Mouse (Mus musculus) forebrain, embryonic 10.5 days (tissue): ENCODE data around the gene Cyp2w1. TPM values are rescaled to one million over a fixed set of nuclear protein-coding genes. Genes with fewer than 3 reads are reported as not detected.
A peak's percentile ranks its signal among the peaks of the same experiment; 100 is the strongest.

Source experiments
- DNase-seq: peaks from one replicate; pipeline ENCODE4 v3.0.0-alpha.2; 2017; ENCODE audit warnings: low spot score; ENCODE audit errors: extremely low spot score
- H3K27ac ChIP-seq: fragments of 300-500 bp; sonication (generic); 2 replicates; pipeline ENCODE4 v1.5.1; 2016; ENCODE audit warnings: mild to moderate bottlenecking
- H3K27me3 ChIP-seq: fragments of 300-500 bp; sonication (generic); 2 replicates; pipeline ENCODE4 v1.6.1; 2016; ENCODE audit warnings: mild to moderate bottlenecking; ENCODE audit not compliant: poor library complexity, severe bottlenecking
- H3K36me3 ChIP-seq: fragments of 300-500 bp; sonication (generic); replicated peaks from 2 replicates; pipeline ENCODE4 v1.6.1; 2016; ENCODE audit warnings: mild to moderate bottlenecking, moderate library complexity
- H3K4me1 ChIP-seq: fragments of 300-500 bp; sonication (generic); 2 replicates; pipeline ENCODE4 v1.6.1; 2016
- H3K4me3 ChIP-seq: fragments of 300-500 bp; sonication (generic); 2 replicates; pipeline ENCODE4 v1.5.1; 2016; ENCODE audit warnings: mild to moderate bottlenecking, moderate library complexity
- H3K9me3 ChIP-seq: fragments of 300-500 bp; sonication (generic); 2 replicates; pipeline ENCODE4 v1.6.1; 2016; ENCODE audit warnings: mild to moderate bottlenecking, moderate library complexity
- WGBS: fragments of 180-500 bp; shearing (Covaris S2); methylation state at CpG from one replicate; pipeline ENCODE4 v1.1.7; 2016; 5-methylcytosine and 5-hydroxymethylcytosine counted together
- polyA plus RNA-seq: library from polyadenylated mRNA; unstranded; fragments of >200 nt; fragmentation: Nextera tagmentation; extraction: Ambion mirVana; gene quantifications from 2 replicates; pipeline ENCODE4 v1.2.1, GENCODE M21; 2016

Cyp2w1 gene
- polyA plus RNA-seq, 1 experiment from 2014 or later = not detected

DNA sequence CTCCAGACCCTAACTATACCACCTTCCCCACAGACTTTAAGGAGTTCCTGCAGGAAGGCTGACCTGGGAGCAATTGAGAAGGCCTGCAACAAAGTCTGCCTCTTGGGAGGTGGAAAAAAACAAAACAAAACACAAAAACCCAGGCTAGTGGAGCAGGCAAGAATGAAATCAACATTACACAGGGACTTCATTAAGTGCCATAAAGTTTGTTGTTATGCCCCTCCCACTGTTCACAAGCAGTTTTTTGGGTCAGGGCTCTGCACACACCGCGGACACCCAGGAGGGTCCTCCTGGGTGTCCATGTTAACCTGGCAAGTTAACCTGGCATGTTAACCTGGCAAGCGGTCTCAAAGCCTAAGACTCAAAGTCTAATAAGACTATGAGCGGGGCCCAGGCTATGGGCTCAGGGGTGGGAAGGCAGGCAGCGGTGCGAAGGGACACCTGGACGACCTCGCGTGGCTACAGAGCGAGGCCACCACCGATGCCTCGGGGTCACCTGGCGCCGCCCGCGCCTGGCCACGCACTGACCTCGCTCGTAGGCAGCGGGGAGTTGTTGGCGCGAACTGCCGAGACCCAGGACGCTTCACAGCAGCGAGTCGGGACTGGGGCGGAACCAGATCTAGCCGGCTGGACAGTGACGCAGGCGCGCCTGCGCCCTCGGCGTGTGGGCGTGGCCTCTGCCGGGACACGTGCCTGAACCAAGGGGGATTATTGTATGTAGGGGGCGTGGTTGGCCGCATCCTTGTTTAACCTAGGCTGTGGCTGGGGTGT, 19.4 kb downstream of the Cyp2w1 start:
- H3K27me3 ChIP-seq = no peaks in the 10 kb centered on the region
- H3K9me3 ChIP-seq = no peaks in the 10 kb centered on the region
- peak overlapping the region; percentile 95 for H3K27ac ChIP-seq
- H3K4me3 ChIP-seq = peak overlapping the region; percentile 70
- WGBS = 3% methylated on average over 39 of the region's 39 CpGs
- DNase-seq = peak; percentile 91
- no peaks in the 10 kb centered on the region for H3K36me3 ChIP-seq
- H3K4me1 ChIP-seq = peaks cover 47% of the 10 kb centered on the region

DNA sequence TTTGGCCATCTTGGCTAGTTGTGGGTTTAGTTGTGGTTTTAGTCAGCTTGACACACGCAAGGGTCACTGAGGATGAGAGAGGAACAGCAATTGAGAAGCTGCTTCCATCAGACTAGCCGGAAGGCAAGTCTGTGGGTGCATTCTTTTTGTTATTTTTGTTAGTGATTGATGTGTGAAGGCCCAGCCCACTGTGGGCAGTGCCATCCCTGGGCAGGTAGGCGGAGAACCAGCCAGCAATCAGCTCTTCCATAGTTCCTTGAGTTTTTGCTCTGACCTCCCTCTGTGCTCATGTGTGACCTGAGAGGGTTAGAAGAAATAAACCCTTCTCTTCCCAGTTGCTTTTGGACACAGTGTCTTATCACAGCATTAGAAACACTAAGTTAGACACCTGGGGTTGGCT, 20.7 kb downstream of the Cyp2w1 start:
- H3K4me1 ChIP-seq = peaks cover 55% of the 10 kb centered on the region
- 85% methylated on average over 3 of the region's 3 CpGs for WGBS
- H3K4me3 ChIP-seq = no peak overlapping the region
- no peaks in the 10 kb centered on the region for H3K36me3 ChIP-seq
- no peaks in the 10 kb centered on the region for H3K27me3 ChIP-seq
- 0 out of 2 replicates have a peak overlapping the region, but pooled peaks have one; percentile 95 for H3K27ac ChIP-seq
- no peak for DNase-seq
- no peaks in the 10 kb centered on the region for H3K9me3 ChIP-seq

DNA sequence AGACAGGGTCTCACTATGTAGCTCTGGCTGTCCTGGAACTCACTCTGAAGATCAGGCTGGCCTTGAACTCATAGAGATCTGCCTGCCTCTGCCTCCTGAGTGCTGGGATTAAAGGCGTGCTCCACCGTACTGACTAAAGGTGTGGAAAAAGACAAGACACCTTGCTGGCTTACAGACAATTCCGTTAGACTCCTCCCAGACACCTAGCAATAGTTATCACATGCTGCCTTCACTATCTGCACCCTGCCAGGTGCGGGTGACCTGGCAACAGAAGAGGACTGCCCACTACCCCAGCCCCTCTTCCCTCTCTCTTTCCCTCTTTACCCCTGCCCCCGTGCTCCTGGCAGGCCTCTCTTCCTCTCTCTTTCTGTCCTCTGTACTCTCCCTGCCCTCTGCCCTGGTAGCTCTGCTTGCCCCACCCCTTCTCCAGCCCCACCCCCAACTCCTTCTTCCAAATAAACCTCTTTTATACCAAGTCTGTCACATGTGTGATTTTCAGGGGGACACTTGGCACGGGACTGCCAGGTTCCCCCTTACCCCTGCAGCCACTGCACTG, 21.6 kb downstream of the Cyp2w1 start:
- Histone ChIP-seq H3K27ac (no peak overlapping the region), H3K4me1 (peaks cover 60% of the 10 kb centered on the region)
- 82% methylated on average over 6 of the region's 6 CpGs for WGBS

DNA sequence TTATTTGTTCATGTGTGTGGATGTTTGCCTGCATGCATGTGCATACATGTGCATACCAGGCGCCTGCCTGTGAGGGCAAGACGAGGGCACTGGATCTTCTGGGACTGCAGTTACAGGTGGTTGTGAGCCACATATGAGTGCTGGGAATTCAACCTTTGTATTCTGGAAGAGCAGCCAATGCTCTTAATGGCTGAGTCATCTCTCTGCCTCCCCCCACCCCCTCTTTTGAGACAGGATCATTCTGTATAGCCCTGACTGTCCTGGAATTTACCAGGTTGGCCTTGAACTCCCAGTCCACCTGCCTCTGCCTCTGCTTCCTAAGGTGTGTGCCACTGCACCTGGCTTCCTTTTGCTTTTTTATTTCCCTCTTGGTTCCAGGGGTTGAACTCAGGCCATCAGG, 22.4 kb downstream of the Cyp2w1 start:
- no peak overlapping the region for H3K4me3 ChIP-seq
- H3K9me3 ChIP-seq = no peaks in the 10 kb centered on the region
- peaks cover 61% of the 10 kb centered on the region for H3K4me1 ChIP-seq
- 84% methylated on average over 2 of the region's 2 CpGs for WGBS
- no peak for DNase-seq
- H3K27ac ChIP-seq = no peak overlapping the region
- H3K27me3 ChIP-seq = no peaks in the 10 kb centered on the region
- no peaks in the 10 kb centered on the region for H3K36me3 ChIP-seq

More for the DNA sequence above, 21.6 kb downstream of the Cyp2w1 start:
- DNase-seq = no peak
- Histone ChIP-seq H3K9me3 (no peaks in the 10 kb centered on the region), H3K27me3 (no peaks in the 10 kb centered on the region), H3K4me3 (no peak overlapping the region), H3K36me3 (no peaks in the 10 kb centered on the region)

DNA sequence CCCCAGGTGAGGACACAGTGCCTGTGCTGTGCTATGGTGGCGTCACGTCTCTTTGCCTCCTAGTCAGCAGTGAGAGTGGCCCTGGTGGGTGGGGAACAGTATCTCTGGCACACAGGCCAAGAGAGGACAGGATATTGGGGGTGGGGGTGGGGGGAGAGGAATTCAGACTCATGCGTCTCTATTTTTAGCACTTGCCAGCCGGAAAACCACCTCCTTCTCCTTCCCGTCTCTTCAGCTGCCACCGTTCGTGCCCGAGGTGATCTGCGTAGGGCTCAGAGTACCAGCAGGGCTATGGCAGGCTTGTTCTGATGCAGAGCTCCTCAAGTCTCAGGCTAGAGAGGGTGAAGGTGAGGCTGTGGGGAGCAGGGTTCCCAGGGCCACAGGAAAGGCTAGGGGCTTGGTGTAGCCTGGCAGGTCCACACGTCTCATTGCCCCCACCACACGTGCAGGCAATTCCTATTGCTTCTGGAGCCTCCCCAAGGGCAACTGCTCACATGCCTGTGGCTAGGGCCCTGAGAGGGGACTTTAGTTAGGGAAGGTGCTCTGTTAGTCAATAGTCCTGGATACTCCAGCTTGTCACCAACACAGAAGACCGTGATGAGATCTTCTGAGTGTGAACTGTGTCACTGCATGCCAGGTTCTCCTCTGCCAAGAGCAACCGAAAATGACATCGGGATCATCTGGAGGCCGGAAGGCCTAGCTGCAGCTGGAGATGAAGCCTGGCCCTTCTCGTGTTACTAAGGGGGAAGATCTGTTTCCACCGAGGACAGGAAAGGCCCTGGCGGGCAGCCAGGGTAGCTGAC, 25.3 kb downstream of the Cyp2w1 start, which contains the start of gene Gpr146:
TSS of gene Gpr146 (plus strand) at position 230 of the 803 bp plus-strand sequence.
- no peak within 1 kb of the TSS for H3K4me3 ChIP-seq
- no peak for DNase-seq
- H3K27ac ChIP-seq = peak within 1 kb of the TSS; percentile 87
- no peaks in the 10 kb centered on the region for H3K36me3 ChIP-seq
- H3K4me1 ChIP-seq = peaks cover 55% of the 10 kb centered on the region
- no peaks in the 10 kb centered on the region for H3K9me3 ChIP-seq
- peaks cover 6% of the 10 kb centered on the region; the same call in 1 of the 2 replicates for H3K27me3 ChIP-seq
- 75% methylated on average over 18 of the region's 18 CpGs for WGBS

DNA sequence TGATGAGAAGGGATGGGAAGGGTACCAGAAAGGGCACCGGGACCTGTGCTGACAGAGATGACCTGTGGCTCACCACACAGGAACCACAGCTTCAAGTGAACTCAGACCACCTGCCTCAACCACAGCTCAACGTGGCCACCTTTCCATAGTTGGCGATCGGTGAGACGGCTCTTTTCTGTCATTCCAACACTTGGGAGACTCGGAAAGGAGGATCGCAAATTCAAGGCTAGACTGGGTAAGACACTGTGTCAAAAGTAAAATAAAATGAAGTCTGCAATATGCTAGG, 25.8 kb downstream of the Cyp2w1 start:
- peaks cover 55% of the 10 kb centered on the region for H3K4me1 ChIP-seq
- H3K9me3 ChIP-seq = no peaks in the 10 kb centered on the region
- 90% methylated on average over 7 of the region's 7 CpGs for WGBS
- DNase-seq = no peak
- peaks cover 6% of the 10 kb centered on the region; the same call in 1 of the 2 replicates for H3K27me3 ChIP-seq
- H3K27ac ChIP-seq = peak overlapping the region; percentile 71; the same call in 1 of the 2 replicates
- no peak overlapping the region for H3K4me3 ChIP-seq
- H3K36me3 ChIP-seq = no peaks in the 10 kb centered on the region

DNA sequence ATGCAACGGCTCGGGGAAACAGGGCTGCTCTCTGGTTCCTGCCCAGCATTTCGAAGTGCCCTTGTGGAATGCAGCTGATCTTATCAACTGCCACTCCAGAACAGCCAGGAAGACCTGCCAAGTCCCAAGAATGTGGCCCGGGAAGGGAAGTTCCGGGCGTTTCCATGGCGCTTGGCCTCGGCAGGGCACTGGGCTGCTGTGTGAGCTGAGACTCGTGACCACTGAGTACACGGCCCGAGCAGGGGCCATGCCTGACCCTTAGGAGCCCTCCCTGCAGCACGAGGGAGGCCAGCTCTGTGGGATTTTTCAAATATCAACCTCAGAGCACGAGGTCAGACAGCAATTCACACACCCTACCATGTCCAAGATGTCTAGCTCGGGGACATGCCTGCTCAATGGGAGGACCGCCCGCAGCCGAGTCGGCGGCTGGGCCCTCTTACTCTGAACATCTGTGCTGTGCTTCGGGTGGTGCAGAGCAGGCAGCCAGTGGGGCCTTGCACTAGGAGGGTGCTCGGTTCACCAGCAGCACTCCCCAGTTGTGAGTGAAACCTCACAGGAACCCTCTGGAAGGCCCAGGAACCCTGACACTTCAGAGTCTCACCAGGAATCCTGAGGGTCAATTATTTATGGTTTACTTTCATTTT, 26.7 kb downstream of the Cyp2w1 start:
- H3K36me3 ChIP-seq = no peaks in the 10 kb centered on the region; the same call in 1 of the 2 replicates
- H3K4me1 ChIP-seq = peaks cover 54% of the 10 kb centered on the region
- H3K27ac ChIP-seq = peak overlapping the region; percentile 87
- H3K9me3 ChIP-seq = no peaks in the 10 kb centered on the region
- DNase-seq = no peak
- peaks cover 6% of the 10 kb centered on the region; the same call in 1 of the 2 replicates for H3K27me3 ChIP-seq
- 75% methylated on average over 21 of the region's 21 CpGs for WGBS
- H3K4me3 ChIP-seq = 0 out of 2 replicates have a peak overlapping the region, but pooled peaks have one; percentile 2

DNA sequence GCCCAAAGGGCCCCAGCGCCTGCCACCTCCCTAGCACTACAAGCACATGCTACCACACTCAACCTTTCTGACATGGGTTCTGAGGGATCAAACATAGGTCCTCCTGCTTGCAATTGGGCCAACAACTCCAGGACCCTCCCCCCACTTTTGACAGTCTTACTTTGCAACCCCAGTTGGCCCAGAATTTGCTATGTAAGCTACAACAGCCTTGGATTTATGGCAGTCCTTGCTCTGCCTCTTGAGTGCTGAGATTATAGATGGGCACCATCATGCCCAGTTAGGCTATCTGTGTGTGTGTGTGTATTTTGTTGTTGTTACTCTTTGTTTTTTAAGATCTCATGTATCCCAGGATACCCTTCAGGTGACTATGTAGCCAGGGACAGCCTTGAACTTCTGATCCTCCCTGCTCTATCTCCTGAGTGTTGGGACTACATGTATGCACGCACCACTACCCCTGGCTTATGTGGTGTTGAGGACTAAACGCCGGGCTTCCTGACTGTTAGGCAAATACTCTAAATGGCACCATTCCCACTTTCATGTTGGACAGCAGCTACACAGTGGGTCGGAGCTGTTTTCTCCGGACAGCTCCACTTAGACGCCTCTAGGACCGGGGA, 27.5 kb downstream of the Cyp2w1 start:
- peak overlapping the region; percentile 82 for H3K4me3 ChIP-seq
- H3K4me1 ChIP-seq = peaks cover 56% of the 10 kb centered on the region
- no peak for DNase-seq
- peaks cover 6% of the 10 kb centered on the region; the same call in 1 of the 2 replicates for H3K27me3 ChIP-seq
- H3K36me3 ChIP-seq = no peaks in the 10 kb centered on the region; the same call in 1 of the 2 replicates
- WGBS = 27% methylated on average over 8 of the region's 8 CpGs
- no peaks in the 10 kb centered on the region for H3K9me3 ChIP-seq
- H3K27ac ChIP-seq = peak overlapping the region; percentile 87

DNA sequence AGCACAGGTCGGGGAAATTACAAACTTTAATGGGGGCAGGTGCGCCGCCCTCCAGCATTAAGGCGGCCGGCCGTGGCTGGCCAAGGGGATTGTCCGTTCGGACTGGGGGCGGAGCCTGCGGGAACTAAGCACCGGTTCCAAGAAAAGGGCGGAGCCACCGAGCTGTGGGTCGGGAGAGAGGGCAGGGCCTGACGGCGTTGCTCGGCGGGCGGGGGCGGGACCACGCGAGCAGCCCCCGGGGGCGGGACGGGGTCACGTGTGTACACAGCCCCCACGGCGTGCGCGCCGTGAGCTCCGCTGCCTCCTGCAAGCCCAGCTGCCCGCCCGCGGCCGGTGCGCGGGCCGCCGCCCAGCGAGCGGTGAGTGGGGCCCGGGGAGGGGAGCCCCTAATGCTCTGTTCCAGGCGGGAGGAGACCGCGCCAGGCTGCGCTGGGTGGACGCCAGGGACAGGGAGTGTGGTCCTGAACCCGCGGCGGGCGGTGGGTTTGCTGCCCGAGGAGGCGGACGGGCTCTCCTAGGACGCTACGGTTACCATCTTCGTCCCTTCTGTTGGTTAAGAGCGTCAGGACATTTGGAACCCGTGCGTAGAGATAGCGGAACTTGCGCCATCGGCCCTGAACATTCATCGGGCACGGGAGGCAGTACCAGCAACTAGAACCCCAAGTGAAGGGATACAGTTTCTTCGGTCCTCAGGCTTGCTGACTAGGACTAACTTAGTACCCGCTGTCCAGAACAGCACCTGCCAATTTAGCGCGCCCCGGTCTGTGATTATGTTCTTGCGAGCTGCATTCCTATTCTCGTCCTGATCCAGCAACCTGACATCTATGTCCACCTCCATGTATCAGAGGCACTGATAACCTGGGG, 28.2 kb downstream of the Cyp2w1 start:
- Histone ChIP-seq H3K36me3 (no peaks in the 10 kb centered on the region; the same call in 1 of the 2 replicates), H3K27ac (peak overlapping the region; percentile 87), H3K4me1 (peaks cover 56% of the 10 kb centered on the region), H3K9me3 (no peaks in the 10 kb centered on the region), H3K27me3 (peaks cover 6% of the 10 kb centered on the region; the same call in 1 of the 2 replicates), H3K4me3 (peak overlapping the region; percentile 82)
- 1% methylated on average over 73 of the region's 73 CpGs for WGBS
- DNase-seq = peak; percentile 85

DNA sequence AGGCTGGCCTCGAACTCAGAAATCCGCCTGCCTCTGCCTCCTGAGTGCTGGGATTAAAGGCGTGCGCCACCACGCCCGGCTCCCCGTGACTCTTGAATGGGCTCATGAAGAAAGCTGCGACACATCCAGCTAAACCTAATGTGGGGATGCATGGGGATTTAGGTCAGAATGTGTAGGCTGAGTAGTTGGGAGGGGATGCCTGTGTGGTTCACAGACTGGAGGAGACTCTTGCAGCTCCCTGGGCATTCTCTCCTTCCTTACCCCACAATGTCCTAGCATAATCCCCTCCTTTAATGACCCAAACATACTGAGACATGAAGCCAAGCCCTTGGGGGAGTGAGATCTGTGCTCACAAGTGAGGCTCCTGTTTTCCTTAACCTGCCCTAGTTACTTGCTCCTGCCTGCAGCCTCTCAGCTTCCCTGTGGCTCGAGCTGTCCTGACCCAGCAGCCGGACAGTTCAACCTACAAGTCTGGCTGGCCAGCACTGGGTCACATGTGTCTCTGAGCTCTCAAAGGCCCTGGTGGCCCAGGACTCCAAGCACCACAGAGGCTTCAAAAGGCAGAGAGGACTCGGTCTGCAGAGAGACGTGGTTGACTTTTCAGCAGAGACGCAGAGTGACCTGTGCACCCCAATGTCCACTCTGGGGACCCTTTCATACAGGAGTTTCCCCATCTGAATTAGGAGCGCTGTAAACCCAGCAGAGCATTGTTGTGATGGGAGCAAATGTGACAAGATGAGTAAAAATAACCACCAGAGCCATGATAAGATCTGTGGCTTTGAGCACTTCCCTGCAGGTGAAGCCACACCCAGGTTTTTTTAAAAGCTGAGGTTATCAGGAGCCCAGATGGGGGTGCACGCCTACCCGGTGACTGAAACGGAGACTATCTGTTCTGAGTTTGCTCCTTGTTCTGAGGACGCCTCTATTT, 29.4 kb downstream of the Cyp2w1 start:
- H3K27me3 ChIP-seq = peaks cover 6% of the 10 kb centered on the region; the same call in 1 of the 2 replicates
- H3K36me3 ChIP-seq = no peaks in the 10 kb centered on the region; the same call in 1 of the 2 replicates
- peaks cover 56% of the 10 kb centered on the region for H3K4me1 ChIP-seq
- peak overlapping the region; percentile 21; the same call in 1 of the 2 replicates for H3K4me3 ChIP-seq
- H3K9me3 ChIP-seq = no peaks in the 10 kb centered on the region
- H3K27ac ChIP-seq = peak overlapping the region; percentile 64
- DNase-seq = no peak
- 82% methylated on average over 18 of the region's 18 CpGs for WGBS
